Comparison of ENCODE assay signal across 20 mouse cellular contexts in genomic region chr11:53101732-53102131, GRCm38 (mm10).
DNase-seq lines count a peak whose midpoint lies in the region; ATAC-seq and TF ChIP-seq lines count a peak whose summit lies in the region.
"Had no signal": no experiment of that assay in that cellular context is flagged by ENCODE, and none has a peak within 500 bp of the region (broad histone marks: within the 10 kb centered on the region; RNA-seq: fewer than 3 reads in every experiment).

No protein-coding gene starts in this region.

- ATAC-seq in kidney, embryonic 16.5 days (ENCODE audit: low FRiP score, low TSS enrichment): no peak
- peak; percentile 69 for ATAC-seq in intestine, embryonic 15.5 days
- no peak for ATAC-seq in kidney, postnatal 0 days (replicated peaks; ENCODE audit: low FRiP score, low read depth)
- ATAC-seq: CD4-positive, CD25-positive, alpha-beta regulatory T cell, adult 4 months; forebrain, embryonic 15.5 days had no signal

- no peaks in the 10 kb centered on the region for H3K36me3 ChIP-seq in kidney, embryonic 16.5 days (ENCODE audit: insufficient read depth, low read length)
- no peaks in the 10 kb centered on the region for H3K36me3 ChIP-seq in intestine, embryonic 15.5 days
- H3K36me3 ChIP-seq in kidney, postnatal 0 days (ENCODE audit: insufficient read depth, low read length): no peaks in the 10 kb centered on the region
- H3K36me3 ChIP-seq: embryonic facial prominence, embryonic 12.5 days; forebrain, embryonic 15.5 days; G1E; heart, embryonic 13.5 days; hindbrain, embryonic 15.5 days had no signal

- H3K9me3 ChIP-seq in kidney, embryonic 16.5 days (ENCODE audit: low read length): no peaks in the 10 kb centered on the region
- H3K9me3 ChIP-seq in intestine, embryonic 15.5 days: no peaks in the 10 kb centered on the region
- no peaks in the 10 kb centered on the region for H3K9me3 ChIP-seq in kidney, postnatal 0 days (replicated peaks; ENCODE audit: low read length)
- H3K9me3 ChIP-seq: embryonic facial prominence, embryonic 12.5 days; forebrain, embryonic 15.5 days; G1E; heart, embryonic 13.5 days; hindbrain, embryonic 15.5 days had no signal

- H3K27ac ChIP-seq in kidney, embryonic 16.5 days (ENCODE audit: low read length): no peak overlapping the region
- H3K27ac ChIP-seq in intestine, embryonic 15.5 days: no peak overlapping the region
- H3K27ac ChIP-seq in kidney, postnatal 0 days: no peak overlapping the region
- H3K27ac ChIP-seq: embryonic facial prominence, embryonic 12.5 days; forebrain, embryonic 15.5 days; heart, adult 2 months; heart, embryonic 13.5 days; hindbrain, embryonic 15.5 days had no signal

- DNase-seq in kidney, adult 11 months: peak; percentile 43
- DNase-seq in kidney, postnatal 0 days (ENCODE audit: low spot score): peak; percentile 18
- peak; percentile 4 for DNase-seq in yolk sac, embryonic 10.5 days (ENCODE audit: low spot score)
- DNase-seq in heart, adult 9 months (ENCODE audit: low spot score in 2 of 2): no peak
- DNase-seq in layer of hippocampus, postnatal 10 days (ENCODE audit: low spot score in 2 of 2): no peak
- DNase-seq: adrenal gland, adult 8-10 months; B cell, adult 2 months; cerebellum, adult 11 months; cerebellum, adult 8-10 months; cerebellum, postnatal 14 days; heart, adult 2 months; heart, postnatal 36 days had no signal

- H3K27me3 ChIP-seq in kidney, embryonic 16.5 days (ENCODE audit: insufficient read depth, low read length): no peaks in the 10 kb centered on the region
- H3K27me3 ChIP-seq in intestine, embryonic 15.5 days (replicated peaks): no peaks in the 10 kb centered on the region
- no peaks in the 10 kb centered on the region for H3K27me3 ChIP-seq in kidney, postnatal 0 days (ENCODE audit: insufficient read depth, low read length)
- H3K27me3 ChIP-seq: embryonic facial prominence, embryonic 12.5 days; forebrain, embryonic 15.5 days; heart, embryonic 13.5 days; hindbrain, embryonic 15.5 days had no signal

- H3K4me2 ChIP-seq in kidney, embryonic 16.5 days (replicated peaks; ENCODE audit: low read depth, low read length): no peak overlapping the region
- H3K4me2 ChIP-seq in intestine, embryonic 15.5 days (replicated peaks): no peak overlapping the region
- H3K4me2 ChIP-seq in kidney, postnatal 0 days (ENCODE audit: low read length): no peak overlapping the region
- H3K4me2 ChIP-seq: embryonic facial prominence, embryonic 12.5 days; forebrain, embryonic 15.5 days; heart, embryonic 13.5 days; hindbrain, embryonic 15.5 days had no signal

- no peak overlapping the region for H3K4me3 ChIP-seq in kidney, embryonic 16.5 days (ENCODE audit: low read length)
- no peak overlapping the region for H3K4me3 ChIP-seq in intestine, embryonic 15.5 days (replicated peaks)
- no peak overlapping the region for H3K4me3 ChIP-seq in kidney, postnatal 0 days (replicated peaks; ENCODE audit: low read depth, low read length)
- H3K4me3 ChIP-seq: embryonic facial prominence, embryonic 12.5 days; forebrain, embryonic 15.5 days; heart, adult 2 months; heart, embryonic 13.5 days; hindbrain, embryonic 15.5 days had no signal

- no peak overlapping the region for H3K9ac ChIP-seq in kidney, embryonic 16.5 days (replicated peaks; ENCODE audit: low read length)
- H3K9ac ChIP-seq in intestine, embryonic 15.5 days: no peak overlapping the region
- H3K9ac ChIP-seq in kidney, postnatal 0 days (ENCODE audit: low read depth, low read length): no peak overlapping the region
- H3K9ac ChIP-seq: embryonic facial prominence, embryonic 12.5 days; forebrain, embryonic 15.5 days; heart, embryonic 13.5 days; hindbrain, embryonic 15.5 days had no signal

- peaks cover 4% of the 10 kb centered on the region; the same call in 1 of the 2 replicates for H3K4me1 ChIP-seq in kidney, embryonic 16.5 days (ENCODE audit: insufficient read depth, low read length)
- H3K4me1 ChIP-seq in intestine, embryonic 15.5 days (replicated peaks): peaks cover 3% of the 10 kb centered on the region; the same call in 1 of the 2 replicates
- no peaks in the 10 kb centered on the region for H3K4me1 ChIP-seq in kidney, postnatal 0 days (replicated peaks; ENCODE audit: insufficient read depth, low read length)
- H3K4me1 ChIP-seq: forebrain, embryonic 15.5 days had no signal

- no peak for TF ChIP-seq CTCF in kidney, postnatal 0 days (IDR thresholded peaks at IDR 0.05; ENCODE audit: low read depth)

- WGBS in kidney, embryonic 16.5 days: 48% methylated on average over 5 of the region's 5 CpGs
- WGBS in intestine, embryonic 15.5 days: 62% methylated on average over 5 of the region's 5 CpGs
- 46% methylated on average over 5 of the region's 5 CpGs for WGBS in kidney, postnatal 0 days

Comparison
In these comparisons a context has a peak if more than half of its experiments do, and no peak if none do; other contexts are left out.
1. DNase-seq: peak in kidney, adult 11 months (single experiment), kidney, postnatal 0 days (single experiment) and yolk sac, embryonic 10.5 days (single experiment); none in heart, adult 9 months (0 of 2) and layer of hippocampus, postnatal 10 days (0 of 2).